Mouse (Mus musculus) stomach, embryonic 14.5 days (tissue): Measurements from ENCODE around the gene Mark2. TPM values are rescaled to one million over a fixed set of nuclear protein-coding genes. Genes with fewer than 3 reads are reported as not detected.

ENCODE experiments used
- ATAC-seq: fragments of 200-750 bp; cut with Nextera tagmentation; 2 replicates; pipeline ENCODE4 v1.8.0; 2017; ENCODE audit warnings: low read depth, moderate TSS enrichment; ENCODE audit not compliant: insufficient number of reproducible peaks, insufficient read depth, low FRiP score
- H3K27ac ChIP-seq: fragments of 300-500 bp; sonication (generic); 2 replicates; pipeline ENCODE4 v1.5.1; 2014; ENCODE audit warnings: mild to moderate bottlenecking, low read length, moderate library complexity, mixed read lengths
- H3K27me3 ChIP-seq: fragments of 300-500 bp; sonication (generic); 2 replicates; pipeline ENCODE4 v1.6.1; 2014; ENCODE audit warnings: low read length, control low read depth, mixed read lengths; ENCODE audit not compliant: control insufficient read depth, insufficient read depth
- H3K36me3 ChIP-seq: fragments of 300-500 bp; sonication (generic); 2 replicates; pipeline ENCODE4 v1.6.1; 2014; ENCODE audit warnings: mild to moderate bottlenecking, control low read depth, low read length, moderate library complexity, mixed read lengths; ENCODE audit not compliant: control insufficient read depth, insufficient read depth
- H3K4me1 ChIP-seq: fragments of 300-500 bp; sonication (generic); 2 replicates; pipeline ENCODE4 v1.6.1; 2014; ENCODE audit warnings: low read length, control low read depth, mixed read lengths; ENCODE audit not compliant: control insufficient read depth, insufficient read depth
- H3K4me2 ChIP-seq: fragments of 300-500 bp; sonication (generic); replicated peaks from 2 replicates; pipeline ENCODE4 v1.6.1; 2014; ENCODE audit warnings: low read depth, low read length, control low read depth
- H3K4me3 ChIP-seq: fragments of 300-500 bp; sonication (generic); 2 replicates; pipeline ENCODE4 v1.5.1; 2014; ENCODE audit warnings: low read depth, low read length, control low read depth
- H3K9ac ChIP-seq: fragments of 300-500 bp; sonication (generic); replicated peaks from 2 replicates; pipeline ENCODE4 v1.6.1; 2014; ENCODE audit warnings: low read depth, mild to moderate bottlenecking, control low read depth, low read length, moderate library complexity, mixed read lengths
- H3K9me3 ChIP-seq: fragments of 300-500 bp; sonication (generic); 2 replicates; pipeline ENCODE4 v1.6.1; 2016; ENCODE audit warnings: low read depth, low read length, control low read depth; ENCODE audit not compliant: control insufficient read depth
- WGBS: fragments of 180-500 bp; shearing (Covaris S2); extraction: QIAGEN DNeasy Blood & Tissue Kit; methylation state at CpG from one replicate; pipeline ENCODE4 v1.1.7; 2014; 5-methylcytosine and 5-hydroxymethylcytosine counted together
- polyA plus RNA-seq: library from polyadenylated mRNA; unstranded; fragments of >200 nt; fragmentation: Nextera tagmentation; extraction: Ambion mirVana; gene quantifications from 2 replicates; pipeline ENCODE4 v1.2.1, GENCODE M21; 2014

Gene Mark2
- polyA plus RNA-seq, 1 experiment from 2014 or later: 63.4 TPM

GRCm38 (mm10) chr19:7239574-7239973 is 102.1 kb downstream of the Mark2 start:
- H3K36me3 ChIP-seq: no peaks in the 10 kb centered on the region
- ATAC-seq: no peak
- H3K4me1 ChIP-seq: peaks cover 10% of the 10 kb centered on the region; the same call in 1 of the 2 replicates
- H3K27me3 ChIP-seq: no peaks in the 10 kb centered on the region
- H3K9me3 ChIP-seq: no peaks in the 10 kb centered on the region
- WGBS: 82% methylated on average over 3 of the region's 3 CpGs
- peak overlapping the region; percentile 72; the same call in 1 of the 2 replicates for H3K9ac ChIP-seq
- peak overlapping the region; percentile 79; the same call in 1 of the 2 replicates for H3K4me3 ChIP-seq
- H3K27ac ChIP-seq: no peak overlapping the region
- H3K4me2 ChIP-seq: peak overlapping the region; percentile 96

- no peak for ATAC-seq
- 94% methylated on average over 4 of the region's 4 CpGs for WGBS
- Histone ChIP-seq H3K27ac (no peak overlapping the region), H3K4me2 (no peak overlapping the region), H3K9me3 (no peaks in the 10 kb centered on the region), H3K27me3 (no peaks in the 10 kb centered on the region), H3K36me3 (peaks cover 12% of the 10 kb centered on the region; the same call in 1 of the 2 replicates), H3K9ac (no peak overlapping the region), H3K4me3 (no peak overlapping the region), H3K4me1 (peaks cover 10% of the 10 kb centered on the region; the same call in 1 of the 2 replicates)
Observed at GRCm38 (mm10) chr19:7236742-7237141, 104.9 kb downstream of the Mark2 start.

GRCm38 (mm10) chr19:7236011-7236410 is 105.6 kb downstream of the Mark2 start:
- ATAC-seq: no peak
- Histone ChIP-seq H3K4me2 (no peak overlapping the region), H3K4me3 (no peak overlapping the region), H3K9ac (no peak overlapping the region), H3K36me3 (peaks cover 17% of the 10 kb centered on the region; the same call in 1 of the 2 replicates), H3K27ac (no peak overlapping the region), H3K9me3 (no peaks in the 10 kb centered on the region), H3K27me3 (no peaks in the 10 kb centered on the region), H3K4me1 (peaks cover 10% of the 10 kb centered on the region; the same call in 1 of the 2 replicates)
- 94% methylated on average over 2 of the region's 2 CpGs for WGBS

- Histone ChIP-seq H3K4me2 (no peak overlapping the region), H3K4me3 (no peak overlapping the region), H3K36me3 (peaks cover 20% of the 10 kb centered on the region; the same call in 1 of the 2 replicates), H3K27me3 (no peaks in the 10 kb centered on the region), H3K27ac (no peak overlapping the region), H3K4me1 (peaks cover 10% of the 10 kb centered on the region; the same call in 1 of the 2 replicates), H3K9ac (no peak overlapping the region), H3K9me3 (no peaks in the 10 kb centered on the region)
- WGBS: 91% methylated on average over 9 of the region's 9 CpGs
- no peak for ATAC-seq
Observed at GRCm38 (mm10) chr19:7235461-7235860, 106.2 kb downstream of the Mark2 start.

GRCm38 (mm10) chr19:7234537-7235221 is 107.0 kb downstream of the Mark2 start:
- Histone ChIP-seq H3K27me3 (no peaks in the 10 kb centered on the region), H3K9ac (no peak overlapping the region), H3K4me2 (no peak overlapping the region), H3K4me3 (no peak overlapping the region), H3K27ac (no peak overlapping the region), H3K36me3 (peaks cover 25% of the 10 kb centered on the region), H3K4me1 (peaks cover 4% of the 10 kb centered on the region; the same call in 1 of the 2 replicates), H3K9me3 (no peaks in the 10 kb centered on the region)
- 55% methylated on average over 8 of the region's 8 CpGs for WGBS
- peak; percentile 69; the same call in 1 of the 2 replicates for ATAC-seq

- Histone ChIP-seq H3K4me3 (no peak overlapping the region), H3K27ac (no peak overlapping the region), H3K9me3 (no peaks in the 10 kb centered on the region), H3K36me3 (peaks cover 40% of the 10 kb centered on the region), H3K4me1 (no peaks in the 10 kb centered on the region), H3K27me3 (no peaks in the 10 kb centered on the region), H3K9ac (no peak overlapping the region), H3K4me2 (no peak overlapping the region)
- peak; percentile 51; the same call in 1 of the 2 replicates for ATAC-seq
- WGBS: 68% methylated on average over 6 of the region's 6 CpGs
Observed at GRCm38 (mm10) chr19:7226511-7226914, 115.1 kb downstream of the Mark2 start.

Other genes with a start within 250 kb of the Mark2 start
- 7.4 and 9.2 TPM in 2 replicates for gene Flrt1, start 236.1 kb downstream of the Mark2 start, polyA plus RNA-seq
- 222 and 238 TPM in 2 replicates for gene Otub1, start 135.5 kb downstream of the Mark2 start, polyA plus RNA-seq
- 1,044 and 1,144 TPM in 2 replicates for gene Cox8a, start 124.2 kb downstream of the Mark2 start, polyA plus RNA-seq
- 59.4 and 59.6 TPM in 2 replicates for gene Naa40, start 100.7 kb downstream of the Mark2 start, polyA plus RNA-seq
- gene Rcor2, start 74.5 kb downstream of the Mark2 start, polyA plus RNA-seq: 8.4 and 10.2 TPM in 2 replicates
- 25.2 and 29.9 TPM in 2 replicates for gene Spindoc, start 41.1 kb upstream of the Mark2 start, polyA plus RNA-seq
- gene 2700081O15Rik, start 75.8 kb upstream of the Mark2 start, polyA plus RNA-seq: 13.8 TPM in 2 replicates
- 126 and 130 TPM in 2 replicates for gene Rtn3, start 141.4 kb upstream of the Mark2 start, polyA plus RNA-seq
- 18.6 and 21.0 TPM in 2 replicates for gene Atl3, start 152.2 kb upstream of the Mark2 start, polyA plus RNA-seq
- 7.6 and 8.1 TPM in 2 replicates for gene Pla2g16, start 215.6 kb upstream of the Mark2 start, polyA plus RNA-seq